Mouse (Mus musculus) midbrain, embryonic 13.5 days (tissue): ENCODE data around the gene Cep131. TPM values are rescaled to one million over a fixed set of nuclear protein-coding genes. Genes with fewer than 3 reads are reported as not detected.

Source experiments
- ATAC-seq: fragments of 200-750 bp; cut with Nextera tagmentation; 2 replicates; pipeline ENCODE4 v1.8.0; 2017; ENCODE audit warnings: mild to moderate bottlenecking, moderate TSS enrichment, moderate library complexity
- H3K27ac ChIP-seq: fragments of 300-500 bp; sonication (generic); 2 replicates; pipeline ENCODE4 v1.5.1; 2015; ENCODE audit warnings: inconsistent platforms, mild to moderate bottlenecking, moderate library complexity
- H3K27me3 ChIP-seq: fragments of 300-500 bp; sonication (generic); 2 replicates; pipeline ENCODE4 v1.6.1; 2015; ENCODE audit warnings: mild to moderate bottlenecking, inconsistent platforms
- H3K36me3 ChIP-seq: fragments of 300-500 bp; sonication (generic); 2 replicates; pipeline ENCODE4 v1.6.1; 2015; ENCODE audit warnings: mild to moderate bottlenecking, inconsistent platforms
- H3K4me1 ChIP-seq: fragments of 300-500 bp; sonication (generic); replicated peaks from 2 replicates; pipeline ENCODE4 v1.6.1; 2015; ENCODE audit warnings: inconsistent platforms
- H3K4me2 ChIP-seq: fragments of 300-500 bp; sonication (generic); replicated peaks from 2 replicates; pipeline ENCODE4 v1.6.1; 2015; ENCODE audit warnings: moderate library complexity, mild to moderate bottlenecking, inconsistent platforms
- H3K4me3 ChIP-seq: fragments of 300-500 bp; sonication (generic); replicated peaks from 2 replicates; pipeline ENCODE4 v1.5.1; 2015; ENCODE audit warnings: mild to moderate bottlenecking, inconsistent platforms
- H3K9ac ChIP-seq: fragments of 300-500 bp; sonication (generic); replicated peaks from 2 replicates; pipeline ENCODE4 v1.6.1; 2015; ENCODE audit warnings: mild to moderate bottlenecking, inconsistent platforms
- H3K9me3 ChIP-seq: fragments of 300-500 bp; sonication (generic); 2 replicates; pipeline ENCODE4 v1.6.1; 2016; ENCODE audit warnings: mild to moderate bottlenecking, inconsistent platforms
- WGBS: fragments of 180-500 bp; shearing (Covaris S2); methylation state at CpG from one replicate; pipeline ENCODE4 v1.1.7; 2015; 5-methylcytosine and 5-hydroxymethylcytosine counted together
- polyA plus RNA-seq: library from polyadenylated mRNA; unstranded; fragments of >200 nt; fragmentation: Nextera tagmentation; extraction: Ambion mirVana; gene quantifications from 2 replicates; pipeline ENCODE4 v1.2.1, GENCODE M21; 2015

The Cep131 gene
- polyA plus RNA-seq, 1 experiment from 2014 or later, result 37.9 TPM

DNA sequence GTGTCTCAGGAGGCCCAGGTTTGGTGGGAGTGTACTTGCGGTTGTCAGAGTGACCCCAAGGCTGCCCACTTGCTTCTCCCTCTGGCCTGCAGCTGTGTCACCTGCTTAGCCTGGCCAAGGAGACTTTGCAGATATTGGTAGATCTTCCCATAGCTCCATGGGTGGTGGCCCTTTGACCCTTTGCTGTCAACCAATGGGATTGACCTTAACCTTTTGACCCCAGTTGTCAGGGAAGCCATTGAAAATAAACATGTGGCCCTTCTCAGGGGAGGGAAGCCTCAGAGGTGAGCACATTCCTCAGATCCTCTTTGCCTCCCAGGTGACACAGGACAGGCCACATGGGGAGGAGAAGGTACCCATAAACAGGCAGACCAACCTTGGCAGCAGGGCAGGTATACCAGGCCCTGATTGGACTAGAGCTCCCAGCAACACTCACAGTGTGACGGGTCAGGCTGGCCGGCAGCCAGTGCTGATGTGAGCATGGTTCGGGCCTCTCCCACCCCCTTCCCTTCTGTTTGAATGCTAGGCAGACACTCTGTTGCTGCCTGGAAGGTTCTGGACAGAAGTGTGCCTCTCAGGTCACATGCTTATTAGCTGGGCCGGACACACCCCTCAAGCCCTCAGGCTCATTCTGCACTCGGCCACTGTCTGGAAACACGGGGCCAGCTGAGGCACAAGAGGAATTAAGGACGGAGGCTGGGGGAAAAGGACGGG is 57.0 kb downstream of the Cep131 start:
- Histone ChIP-seq H3K9ac (no peak overlapping the region), H3K27ac (no peak overlapping the region)

GRCm38 (mm10) chr11:120028319-120029092 is 58.1 kb downstream of the Cep131 start:
- 79% methylated on average over 18 of the region's 18 CpGs for WGBS

More for the DNA sequence above, 57.0 kb downstream of the Cep131 start:
- Histone ChIP-seq H3K36me3 (no peaks in the 10 kb centered on the region), H3K4me1 (peaks cover 16% of the 10 kb centered on the region; the same call in 1 of the 2 replicates), H3K4me3 (no peak overlapping the region), H3K4me2 (no peak overlapping the region), H3K27me3 (no peaks in the 10 kb centered on the region), H3K9me3 (no peaks in the 10 kb centered on the region)
- WGBS, result 43% methylated on average over 9 of the region's 9 CpGs
- peak; percentile 24 for ATAC-seq

DNA sequence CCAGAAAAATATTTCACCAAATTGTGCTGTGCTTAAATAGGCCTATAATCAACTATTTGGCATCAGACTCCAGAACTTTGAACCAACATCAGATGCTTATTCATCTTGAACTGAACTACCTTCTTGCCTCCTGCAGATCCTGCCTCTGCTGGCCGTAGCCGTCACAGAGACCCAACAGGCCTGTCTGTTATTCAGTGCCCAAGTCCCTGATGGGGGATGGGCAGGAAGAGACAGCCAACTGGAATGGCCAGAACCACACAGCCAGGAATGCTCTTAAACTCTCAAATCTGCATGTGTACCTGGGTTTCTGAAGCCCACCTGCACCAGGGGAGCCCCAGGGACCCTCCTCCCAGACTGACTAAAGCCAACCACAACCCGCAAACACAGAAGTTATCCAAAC is 59.7 kb downstream of the Cep131 start:
- Histone ChIP-seq H3K36me3 (no peaks in the 10 kb centered on the region), H3K27ac (no peak overlapping the region), H3K9ac (no peak overlapping the region), H3K4me3 (no peak overlapping the region), H3K4me2 (no peak overlapping the region), H3K4me1 (peaks cover 33% of the 10 kb centered on the region), H3K27me3 (no peaks in the 10 kb centered on the region), H3K9me3 (no peaks in the 10 kb centered on the region)
- ATAC-seq, result no peak
- WGBS, result 82% methylated on average over 3 of the region's 3 CpGs

More at GRCm38 (mm10) chr11:120028319-120029092, 58.1 kb downstream of the Cep131 start:
- Histone ChIP-seq H3K27ac (0 out of 2 replicates have a peak overlapping the region, but pooled peaks have one; percentile 30), H3K27me3 (no peaks in the 10 kb centered on the region), H3K4me3 (no peak overlapping the region), H3K9ac (no peak overlapping the region), H3K4me1 (peaks cover 21% of the 10 kb centered on the region), H3K4me2 (no peak overlapping the region), H3K36me3 (no peaks in the 10 kb centered on the region), H3K9me3 (no peaks in the 10 kb centered on the region)
- no peak for ATAC-seq

- Histone ChIP-seq H3K36me3 (no peaks in the 10 kb centered on the region), H3K4me2 (0 out of 2 replicates have a peak overlapping the region, but pooled peaks have one; percentile 9), H3K4me1 (peaks cover 40% of the 10 kb centered on the region), H3K4me3 (no peak overlapping the region), H3K9ac (peak overlapping the region; percentile 51), H3K9me3 (no peaks in the 10 kb centered on the region), H3K27ac (peak overlapping the region; percentile 78), H3K27me3 (no peaks in the 10 kb centered on the region)
- peak; percentile 75 for ATAC-seq
- WGBS, result 40% methylated on average over 12 of the region's 12 CpGs
Observed at GRCm38 (mm10) chr11:120022841-120023240, 63.8 kb downstream of the Cep131 start.

DNA sequence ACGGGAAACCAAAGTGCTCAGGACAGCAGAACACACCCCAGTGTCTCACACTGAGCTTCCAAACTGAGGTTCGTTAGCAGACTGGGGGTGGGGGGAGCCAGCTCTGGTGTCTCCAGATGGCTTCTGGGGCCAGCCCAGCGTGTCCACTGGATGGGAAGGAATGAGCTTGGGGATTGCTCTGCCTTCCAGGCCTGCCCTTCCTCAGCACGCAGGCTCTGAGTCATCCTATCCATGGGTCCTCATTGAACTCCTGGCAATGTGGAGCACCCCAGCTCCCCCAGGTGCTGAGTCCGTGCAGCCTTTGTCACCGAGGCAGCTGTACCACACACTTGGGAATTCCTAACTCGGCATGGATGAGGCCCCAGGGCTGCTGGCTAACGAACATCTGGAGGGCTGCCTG is 64.4 kb downstream of the Cep131 start:
- ATAC-seq, result 0 out of 2 replicates have a peak, but pooled peaks have one; percentile 2
- Histone ChIP-seq H3K9ac (no peak overlapping the region), H3K4me3 (no peak overlapping the region), H3K27ac (peak overlapping the region; percentile 78), H3K36me3 (no peaks in the 10 kb centered on the region), H3K4me1 (peaks cover 40% of the 10 kb centered on the region), H3K9me3 (no peaks in the 10 kb centered on the region), H3K27me3 (no peaks in the 10 kb centered on the region), H3K4me2 (no peak overlapping the region)
- WGBS, result 52% methylated on average over 8 of the region's 8 CpGs

GRCm38 (mm10) chr11:120021367-120021766 is 65.3 kb downstream of the Cep131 start:
- H3K27me3 ChIP-seq, result no peaks in the 10 kb centered on the region
- H3K9me3 ChIP-seq, result no peaks in the 10 kb centered on the region
- H3K4me1 ChIP-seq, result peaks cover 40% of the 10 kb centered on the region
- H3K9ac ChIP-seq, result no peak overlapping the region
- WGBS, result 91% methylated on average over 16 of the region's 16 CpGs
- H3K27ac ChIP-seq, result no peak overlapping the region
- H3K36me3 ChIP-seq, result no peaks in the 10 kb centered on the region
- ATAC-seq, result no peak
- H3K4me2 ChIP-seq, result no peak overlapping the region
- H3K4me3 ChIP-seq, result no peak overlapping the region

DNA sequence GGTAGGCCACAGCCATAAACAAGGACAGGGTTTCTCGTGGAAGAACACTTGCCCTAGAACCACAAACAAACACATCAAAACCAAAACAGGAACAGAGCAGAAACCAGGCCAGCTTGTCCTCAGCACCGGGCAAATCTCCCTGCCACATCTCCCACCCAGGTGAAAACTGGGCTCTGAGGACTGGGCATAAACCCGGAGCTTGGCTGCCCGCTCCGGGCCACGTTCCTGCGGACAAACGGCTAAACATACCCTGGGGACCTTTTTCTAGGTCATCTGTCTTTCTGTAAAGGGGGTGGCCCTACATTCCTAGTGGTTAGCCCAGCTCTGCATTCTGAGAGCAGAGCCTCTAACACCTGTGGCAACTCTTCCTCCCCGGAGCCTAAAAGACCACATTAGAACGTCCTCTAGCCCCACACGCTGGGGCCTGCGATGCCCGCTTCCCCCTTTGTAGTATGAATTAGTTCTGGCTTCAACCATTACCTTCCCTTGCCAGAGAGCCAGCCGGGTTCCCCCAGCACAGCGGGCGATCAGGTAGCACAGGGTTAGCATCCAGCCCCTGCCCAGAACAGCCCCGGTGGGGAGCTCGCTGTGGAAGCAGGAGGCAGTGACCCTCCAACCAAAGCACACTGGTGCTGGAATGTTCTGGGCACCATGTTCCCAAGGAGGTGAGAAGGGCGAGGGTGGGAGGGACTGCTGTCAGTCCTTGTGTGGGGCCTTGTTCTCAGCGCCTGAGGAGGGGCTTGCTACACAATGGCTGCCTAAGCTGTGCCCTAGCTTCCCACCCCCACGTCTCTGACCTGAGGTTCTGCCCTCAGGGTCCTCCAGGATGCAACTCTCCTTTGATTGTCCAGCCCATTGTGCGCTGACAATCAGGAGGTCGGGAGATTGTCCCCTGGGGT is 66.8 kb downstream of the Cep131 start:
- H3K27me3 ChIP-seq, result no peaks in the 10 kb centered on the region
- peaks cover 7% of the 10 kb centered on the region; the same call in 1 of the 2 replicates for H3K36me3 ChIP-seq
- WGBS, result 44% methylated on average over 23 of the region's 23 CpGs
- no peak overlapping the region for H3K4me2 ChIP-seq
- H3K4me1 ChIP-seq, result peaks cover 40% of the 10 kb centered on the region
- no peak overlapping the region for H3K4me3 ChIP-seq
- peak overlapping the region; percentile 14 for H3K9ac ChIP-seq
- no peak overlapping the region for H3K27ac ChIP-seq
- ATAC-seq, result no peak
- no peaks in the 10 kb centered on the region for H3K9me3 ChIP-seq

DNA sequence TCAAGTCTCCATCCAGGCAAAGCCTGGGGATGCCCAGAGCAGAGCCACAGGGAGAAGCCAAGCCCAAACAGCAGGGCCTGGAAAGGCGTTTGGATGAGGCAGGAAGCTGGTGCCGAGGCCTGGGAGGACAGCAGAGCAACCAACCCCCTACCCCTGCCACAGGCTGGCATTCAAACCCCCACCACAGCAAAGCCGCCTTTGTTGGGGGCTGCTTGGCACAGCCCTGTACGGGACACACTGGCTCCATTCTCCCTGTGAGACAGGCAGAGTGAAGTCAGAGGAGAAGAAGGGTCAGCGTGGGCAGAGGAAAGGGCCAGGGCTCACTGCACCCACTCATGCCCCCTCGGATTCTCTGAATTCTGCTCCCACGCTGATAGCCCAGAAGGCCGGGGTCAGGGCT is 69.6 kb downstream of the Cep131 start:
- H3K9me3 ChIP-seq, result no peaks in the 10 kb centered on the region
- peaks cover 4% of the 10 kb centered on the region; the same call in 1 of the 2 replicates for H3K27me3 ChIP-seq
- no peak overlapping the region for H3K9ac ChIP-seq
- no peak overlapping the region for H3K4me3 ChIP-seq
- H3K4me2 ChIP-seq, result no peak overlapping the region
- peaks cover 33% of the 10 kb centered on the region for H3K4me1 ChIP-seq
- WGBS, result 89% methylated on average over 8 of the region's 8 CpGs
- no peak for ATAC-seq
- H3K36me3 ChIP-seq, result peaks cover 11% of the 10 kb centered on the region
- no peak overlapping the region for H3K27ac ChIP-seq

DNA sequence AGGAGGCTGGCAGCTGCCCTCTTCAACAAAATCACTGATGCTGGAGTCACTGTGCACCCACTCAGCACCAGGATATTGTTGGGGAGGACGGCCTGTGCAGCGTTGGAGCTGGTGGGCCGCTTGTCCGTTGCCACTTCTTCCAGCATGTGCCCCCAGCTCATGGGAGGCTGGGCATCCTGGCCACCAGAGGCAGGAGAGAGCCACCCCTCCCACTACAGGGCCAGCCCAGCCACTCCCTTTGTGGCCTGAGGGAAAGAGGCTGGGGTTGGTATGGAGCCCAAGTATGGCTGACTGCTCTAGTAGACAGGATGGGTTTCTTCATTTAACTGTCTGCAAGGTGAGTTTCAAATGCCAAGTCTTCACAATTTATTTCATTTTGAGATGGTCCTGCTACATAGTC is 71.9 kb downstream of the Cep131 start:
- H3K4me1 ChIP-seq, result peaks cover 30% of the 10 kb centered on the region
- H3K4me3 ChIP-seq, result no peak overlapping the region
- no peak for ATAC-seq
- H3K36me3 ChIP-seq, result peaks cover 28% of the 10 kb centered on the region
- peaks cover 8% of the 10 kb centered on the region; the same call in 1 of the 2 replicates for H3K27me3 ChIP-seq
- no peak overlapping the region for H3K27ac ChIP-seq
- H3K4me2 ChIP-seq, result no peak overlapping the region
- no peaks in the 10 kb centered on the region for H3K9me3 ChIP-seq
- WGBS, result 94% methylated on average over 4 of the region's 4 CpGs
- no peak overlapping the region for H3K9ac ChIP-seq
